Mouse (Mus musculus) thymus, postnatal 14 days (tissue): ENCODE data around the gene Naaladl2.
"Not testable (repeated sequence)": the region's sequence is repeated elsewhere in the genome, so short reads cannot be mapped to it uniquely, and the experiment has no call there.

Source experiments
- DNase-seq: peaks from one replicate; pipeline ENCODE4 v3.0.0; 2021

Gene Naaladl2

GRCm38 (mm10) chr3:24217476-24217875 is 926.6 kb downstream of the Naaladl2 start:
- DNase-seq, result no peak

- no peak for DNase-seq
Observed at GRCm38 (mm10) chr3:24166531-24166930, 977.5 kb downstream of the Naaladl2 start.

GRCm38 (mm10) chr3:24163992-24164391 is 980.1 kb downstream of the Naaladl2 start:
- no peak for DNase-seq

GRCm38 (mm10) chr3:24151086-24151815 is 992.8 kb downstream of the Naaladl2 start:
- DNase-seq, result not testable (repeated sequence)

GRCm38 (mm10) chr3:24142808-24143207 is 1001.3 kb downstream of the Naaladl2 start:
- no peak for DNase-seq

GRCm38 (mm10) chr3:24138002-24138401 is 1006.1 kb downstream of the Naaladl2 start:
- no peak for DNase-seq

- no peak for DNase-seq
Observed at GRCm38 (mm10) chr3:24126200-24126599, 1017.9 kb downstream of the Naaladl2 start.

- no peak for DNase-seq
Observed at GRCm38 (mm10) chr3:24124034-24124433, 1020.0 kb downstream of the Naaladl2 start.

- no peak for DNase-seq
Observed at GRCm38 (mm10) chr3:24118136-24118535, 1025.9 kb downstream of the Naaladl2 start.

GRCm38 (mm10) chr3:24114849-24115248 is 1029.2 kb downstream of the Naaladl2 start:
- no peak for DNase-seq

GRCm38 (mm10) chr3:24113360-24113759 is 1030.7 kb downstream of the Naaladl2 start:
- no peak for DNase-seq

- no peak for DNase-seq
Observed at GRCm38 (mm10) chr3:24106391-24106790, 1037.7 kb downstream of the Naaladl2 start.

- DNase-seq, result no peak
Observed at GRCm38 (mm10) chr3:24079761-24080160, 1064.3 kb downstream of the Naaladl2 start.

GRCm38 (mm10) chr3:24071169-24071797 is 1072.8 kb downstream of the Naaladl2 start:
- no peak for DNase-seq

- no peak for DNase-seq
Observed at GRCm38 (mm10) chr3:24070424-24071168, 1073.5 kb downstream of the Naaladl2 start.

GRCm38 (mm10) chr3:24048217-24048616 is 1095.8 kb downstream of the Naaladl2 start:
- no peak for DNase-seq

GRCm38 (mm10) chr3:24001741-24002140 is 1142.3 kb downstream of the Naaladl2 start:
- no peak for DNase-seq

GRCm38 (mm10) chr3:23973727-23974126 is 1170.3 kb downstream of the Naaladl2 start:
- DNase-seq, result no peak

GRCm38 (mm10) chr3:23972747-23973667 is 1171.1 kb downstream of the Naaladl2 start:
- no peak for DNase-seq

- DNase-seq, result no peak
Observed at GRCm38 (mm10) chr3:23962961-23963621, 1181.0 kb downstream of the Naaladl2 start.

- DNase-seq, result no peak
Observed at GRCm38 (mm10) chr3:23946182-23946581, 1197.9 kb downstream of the Naaladl2 start.

GRCm38 (mm10) chr3:23937299-23937698 is 1206.8 kb downstream of the Naaladl2 start:
- DNase-seq, result no peak
